ENCODE assay signal across 8 mouse cellular contexts in the genomic region with DNA sequence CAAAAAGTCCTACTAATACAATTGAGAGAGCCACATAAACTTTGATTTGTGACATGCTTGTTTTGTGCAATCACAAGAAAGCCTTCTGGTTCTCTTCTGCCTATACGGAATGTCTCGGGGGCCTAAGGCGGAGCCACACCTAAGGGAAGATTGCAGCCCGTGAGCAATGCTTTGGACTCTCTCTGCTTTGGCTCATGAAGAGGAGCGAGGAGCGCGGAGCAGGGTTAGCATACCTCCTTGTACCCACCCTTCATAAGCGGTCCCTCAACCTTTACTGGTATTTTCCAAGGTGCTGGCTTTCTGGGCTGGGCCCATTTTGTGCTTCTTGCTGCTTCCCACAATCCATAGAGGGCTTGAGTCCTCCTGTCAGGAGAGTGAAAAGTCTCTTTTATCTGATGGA.
DNase-seq lines count a peak whose midpoint lies in the region; ATAC-seq and TF ChIP-seq lines count a peak whose summit lies in the region.

No protein-coding gene starts in this region.

- 0 out of 2 replicates have a peak overlapping the region, but pooled peaks have one; percentile 19 for H3K9ac ChIP-seq in hindbrain, embryonic 11.5 days (ENCODE audit: low read depth, low read length)
- H3K9ac ChIP-seq in hindbrain, embryonic 14.5 days: no peak overlapping the region
- H3K9ac ChIP-seq in limb, embryonic 14.5 days (ENCODE audit: low read depth, low read length, severe bottlenecking): no peak overlapping the region
- H3K9ac ChIP-seq in stomach, embryonic 16.5 days (ENCODE audit: low read length): no peak overlapping the region

- no peak for DNase-seq in hindbrain, embryonic 11.5 days (ENCODE audit: low spot score)
- no peak for DNase-seq in hindbrain, embryonic 14.5 days (ENCODE audit: low spot score)
- peak; percentile 12 for DNase-seq in thymus, postnatal 25 days
- DNase-seq in thymus, postnatal 36 days: no peak
- peak; percentile 8 for DNase-seq in limb, embryonic 14.5 days (ENCODE audit: low spot score)
- DNase-seq in cerebellum, adult 11 months: no peak
- DNase-seq in cerebellum, postnatal 36 days: no peak

- TF ChIP-seq POLR2A in limb, embryonic 14.5 days (IDR thresholded peaks at IDR 0.05; ENCODE audit: borderline replicate concordance, extremely low read depth, insufficient read depth, insufficient read length): no peak

- no peaks in the 10 kb centered on the region for H3K9me3 ChIP-seq in hindbrain, embryonic 11.5 days (ENCODE audit: control insufficient read depth, low read length)
- no peaks in the 10 kb centered on the region for H3K9me3 ChIP-seq in hindbrain, embryonic 14.5 days (ENCODE audit: control insufficient read depth, low read length)
- H3K9me3 ChIP-seq in limb, embryonic 14.5 days (ENCODE audit: control insufficient read depth, low read length): no peaks in the 10 kb centered on the region
- H3K9me3 ChIP-seq in stomach, embryonic 16.5 days (replicated peaks; ENCODE audit: control insufficient read depth, low read length): no peaks in the 10 kb centered on the region

- WGBS in hindbrain, embryonic 11.5 days: 82% methylated on average over 8 of the region's 8 CpGs
- WGBS in hindbrain, embryonic 14.5 days: 83% methylated on average over 8 of the region's 8 CpGs
- WGBS in limb, embryonic 14.5 days: 65% methylated on average over 8 of the region's 8 CpGs
- 69% methylated on average over 8 of the region's 8 CpGs for WGBS in stomach, embryonic 16.5 days

- H3K4me1 ChIP-seq in hindbrain, embryonic 11.5 days (replicated peaks; ENCODE audit: control insufficient read depth, insufficient read depth, low read length): no peaks in the 10 kb centered on the region
- H3K4me1 ChIP-seq in hindbrain, embryonic 14.5 days (replicated peaks; ENCODE audit: control insufficient read depth, insufficient read depth, low read length): no peaks in the 10 kb centered on the region; the same call in 1 of the 2 replicates
- peaks cover 15% of the 10 kb centered on the region for H3K4me1 ChIP-seq in limb, embryonic 14.5 days (ENCODE audit: control insufficient read depth, insufficient read depth, low read length)
- peaks cover 17% of the 10 kb centered on the region for H3K4me1 ChIP-seq in stomach, embryonic 16.5 days (ENCODE audit: control insufficient read depth, insufficient read depth, low read length)

- H3K4me3 ChIP-seq in hindbrain, embryonic 11.5 days (ENCODE audit: low read depth, low read length): no peak overlapping the region
- H3K4me3 ChIP-seq in hindbrain, embryonic 14.5 days (replicated peaks; ENCODE audit: low read length): no peak overlapping the region
- no peak overlapping the region for H3K4me3 ChIP-seq in limb, embryonic 14.5 days (replicated peaks; ENCODE audit: low read length)
- H3K4me3 ChIP-seq in stomach, embryonic 16.5 days (replicated peaks; ENCODE audit: low read length): peak overlapping the region; percentile 7; the same call in 1 of the 2 replicates

- no peak overlapping the region for H3K4me2 ChIP-seq in hindbrain, embryonic 11.5 days (replicated peaks; ENCODE audit: low read depth, low read length)
- H3K4me2 ChIP-seq in hindbrain, embryonic 14.5 days (replicated peaks): no peak overlapping the region
- peak overlapping the region; percentile 29 for H3K4me2 ChIP-seq in limb, embryonic 14.5 days (replicated peaks; ENCODE audit: low read depth, low read length, severe bottlenecking)
- H3K4me2 ChIP-seq in stomach, embryonic 16.5 days (ENCODE audit: low read depth, low read length): peak overlapping the region; percentile 38

- H3K36me3 ChIP-seq in hindbrain, embryonic 11.5 days (ENCODE audit: control insufficient read depth, insufficient read depth, low read length): no peaks in the 10 kb centered on the region
- no peaks in the 10 kb centered on the region for H3K36me3 ChIP-seq in hindbrain, embryonic 14.5 days (replicated peaks; ENCODE audit: control insufficient read depth, insufficient read depth)
- H3K36me3 ChIP-seq in limb, embryonic 14.5 days (ENCODE audit: control insufficient read depth, insufficient read depth, low read length): no peaks in the 10 kb centered on the region
- H3K36me3 ChIP-seq in stomach, embryonic 16.5 days (ENCODE audit: control insufficient read depth, insufficient read depth, low read length): no peaks in the 10 kb centered on the region

- H3K27me3 ChIP-seq in hindbrain, embryonic 11.5 days (ENCODE audit: control insufficient read depth, insufficient read depth, low read length): no peaks in the 10 kb centered on the region
- H3K27me3 ChIP-seq in hindbrain, embryonic 14.5 days (ENCODE audit: control insufficient read depth, insufficient read depth, low read length): no peaks in the 10 kb centered on the region
- no peaks in the 10 kb centered on the region for H3K27me3 ChIP-seq in limb, embryonic 14.5 days (ENCODE audit: control insufficient read depth, insufficient read depth, low read length)
- H3K27me3 ChIP-seq in stomach, embryonic 16.5 days (ENCODE audit: control insufficient read depth, insufficient read depth, low read length): no peaks in the 10 kb centered on the region

- H3K27ac ChIP-seq in hindbrain, embryonic 11.5 days (ENCODE audit: low read depth, low read length): no peak overlapping the region
- H3K27ac ChIP-seq in hindbrain, embryonic 14.5 days: no peak overlapping the region
- no peak overlapping the region for H3K27ac ChIP-seq in limb, embryonic 14.5 days (replicated peaks; ENCODE audit: low read depth, low read length)
- H3K27ac ChIP-seq in stomach, embryonic 16.5 days (ENCODE audit: low read length): peak overlapping the region; percentile 75

- ATAC-seq in hindbrain, embryonic 11.5 days (ENCODE audit: low FRiP score): no peak
- no peak for ATAC-seq in hindbrain, embryonic 14.5 days (ENCODE audit: low FRiP score)
- ATAC-seq in limb, embryonic 14.5 days (ENCODE audit: low FRiP score, low read depth): 0 out of 2 replicates have a peak, but pooled peaks have one; percentile 18
- ATAC-seq in stomach, embryonic 16.5 days (ENCODE audit: insufficient read depth, low FRiP score): no peak; the same call in 1 of the 2 replicates

Comparison
In these comparisons a context has a peak if more than half of its experiments do, and no peak if none do; other contexts are left out.
1. DNase-seq: peak in thymus, postnatal 25 days (single experiment) and limb, embryonic 14.5 days (single experiment); none in hindbrain, embryonic 11.5 days (single experiment), hindbrain, embryonic 14.5 days (single experiment), thymus, postnatal 36 days (0 of 2), cerebellum, adult 11 months (single experiment) and cerebellum, postnatal 36 days (0 of 2).
2. H3K4me2 ChIP-seq: peak in limb, embryonic 14.5 days (single experiment) and stomach, embryonic 16.5 days (single experiment); none in hindbrain, embryonic 11.5 days (single experiment) and hindbrain, embryonic 14.5 days (single experiment).